Comparison of ENCODE assay signal across 24 mouse cellular contexts in genomic region chr5:135435039-135435438, GRCm38 (mm10). TPM values are rescaled to one million over a fixed set of nuclear protein-coding genes. Genes with fewer than 3 reads are reported as not detected.
DNase-seq lines count a peak whose midpoint lies in the region; ATAC-seq lines count a peak whose summit lies in the region.
"Had no signal": no experiment of that assay in that cellular context is flagged by ENCODE, and none has a peak within 500 bp of the region (broad histone marks: within the 10 kb centered on the region; RNA-seq: fewer than 3 reads in every experiment).

No protein-coding gene starts in this region.

- H3K36me3 ChIP-seq in megakaryocyte, embryonic 14.5 days (replicated peaks; ENCODE audit: low read length): peaks cover 6% of the 10 kb centered on the region
- H3K36me3 ChIP-seq in splenic B cell, adult 2 months (ENCODE audit: control insufficient read depth, insufficient read depth, low read length, poor library complexity, severe bottlenecking): peaks cover 2% of the 10 kb centered on the region; the same call in 1 of the 2 replicates

- peaks cover 6% of the 10 kb centered on the region; the same call in 1 of the 2 replicates for H3K4me1 ChIP-seq in megakaryocyte, embryonic 14.5 days
- H3K4me1 ChIP-seq: embryonic facial prominence, embryonic 15.5 days; forebrain, embryonic 10.5 days; heart, embryonic 10.5 days; hindbrain, embryonic 12.5 days had no signal

- H3K9me3 ChIP-seq in megakaryocyte, embryonic 14.5 days: peaks cover 13% of the 10 kb centered on the region

- peak; percentile 41 to 49 for DNase-seq in B cell, adult 2 months
- peak; percentile 33 for DNase-seq in splenic B cell, adult 2 months (ENCODE audit: low read depth, low spot score)
- no peak for DNase-seq in lung, adult 18-20 months
- no peak for DNase-seq in urinary bladder, postnatal 25 days (ENCODE audit: low spot score)
- DNase-seq: adrenal gland, adult 2 months; adrenal gland, postnatal 36 days; cerebellum, adult 11 months; cerebellum, adult 8-10 months; cerebellum, postnatal 36 days; gastrocnemius, adult 2 months; gastrocnemius, postnatal 25 days; heart, adult 11 months; heart, postnatal 10 days; heart, postnatal 4 days had no signal

- peak overlapping the region; percentile 7 for H3K4me3 ChIP-seq in megakaryocyte, embryonic 14.5 days (replicated peaks)
- H3K4me3 ChIP-seq: embryonic facial prominence, embryonic 15.5 days; erythroblast, embryonic 14.5 days; forebrain, embryonic 10.5 days; gastrocnemius, adult 2 months; heart, embryonic 10.5 days; hindbrain, embryonic 12.5 days had no signal

- H3K27me3 ChIP-seq in megakaryocyte, embryonic 14.5 days (replicated peaks): peaks cover under 1% of the 10 kb centered on the region
- H3K27me3 ChIP-seq in splenic B cell, adult 2 months (ENCODE audit: control insufficient read depth, insufficient read depth, low read length, poor library complexity, severe bottlenecking): no peaks in the 10 kb centered on the region
- H3K27me3 ChIP-seq: embryonic facial prominence, embryonic 15.5 days; hindbrain, embryonic 12.5 days had no signal

- ATAC-seq in megakaryocyte, adult 5-6 weeks (ENCODE audit: poor library complexity, severe bottlenecking): no peak
- peak; percentile 65 for ATAC-seq in granulocyte monocyte progenitor cell, adult 5-6 weeks (replicated peaks; ENCODE audit: poor library complexity, severe bottlenecking)
- ATAC-seq: forebrain, embryonic 14.5 days; hindbrain, embryonic 16.5 days had no signal

RNA-seq across cellular contexts. Expression of gene Pom121, which starts 40.7 kb away (rescaled TPM):
- polyA plus RNA-seq in megakaryocyte, embryonic 14.5 days (2012; ENCODE audit: insufficient read depth, low replicate concordance): 36.0 and 90.7 TPM in 2 replicates
- 35.4 and 37.3 TPM in 2 replicates for total RNA-seq in megakaryocyte, adult 5-6 weeks (2015)
- 5.2 and 7.4 TPM in 2 replicates for total RNA-seq in megakaryocyte, adult 5-6 weeks (2017)
- total RNA-seq in granulocyte monocyte progenitor cell, adult 5-6 weeks (2014; fragmentation: Nextera tagmentation): 56.9 and 69.3 TPM in 2 replicates
- total RNA-seq in granulocyte monocyte progenitor cell, adult 5-6 weeks (2017): 7.2 and 8.8 TPM in 2 replicates

Comparison
In these comparisons a context has a peak if more than half of its experiments do, and no peak if none do; other contexts are left out.
1. DNase-seq: peak in B cell, adult 2 months (2 of 2) and splenic B cell, adult 2 months (single experiment); none in lung, adult 18-20 months (0 of 2) and urinary bladder, postnatal 25 days (single experiment).